Mouse (Mus musculus): Measurements from ENCODE around the gene Gm7137.
A peak's percentile ranks its signal among the peaks of the same experiment; 100 is the strongest.
"Not testable (repeated sequence)": the region's sequence is repeated elsewhere in the genome, so short reads cannot be mapped to it uniquely, and the experiment has no call there.

Gm7137 gene

DNA sequence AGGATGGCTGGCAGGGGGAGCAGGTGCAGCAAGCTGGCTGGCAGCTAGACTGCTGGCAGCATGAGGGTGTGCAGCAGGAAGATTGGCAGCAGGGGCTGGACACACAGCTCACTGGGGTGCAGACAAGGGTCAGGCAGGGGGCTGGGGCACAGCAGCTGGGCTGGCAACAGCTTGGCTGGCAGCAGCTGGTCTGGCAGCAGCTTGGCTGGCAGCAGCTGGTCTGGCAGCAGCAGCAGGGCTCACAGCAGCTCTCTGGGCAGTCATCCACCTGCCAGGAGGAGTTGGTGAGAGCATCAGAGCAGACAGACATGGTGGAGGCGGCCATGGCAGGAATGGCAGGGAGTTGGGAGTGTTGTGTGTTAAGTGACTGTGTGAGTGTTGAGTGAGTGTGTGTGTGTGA, at the start of gene Gm7137:
Gene Gm7137, minus strand, starts transcription at position 325 of the 400 bp plus-strand sequence.
- DNase-seq: not testable (repeated sequence)

DNA sequence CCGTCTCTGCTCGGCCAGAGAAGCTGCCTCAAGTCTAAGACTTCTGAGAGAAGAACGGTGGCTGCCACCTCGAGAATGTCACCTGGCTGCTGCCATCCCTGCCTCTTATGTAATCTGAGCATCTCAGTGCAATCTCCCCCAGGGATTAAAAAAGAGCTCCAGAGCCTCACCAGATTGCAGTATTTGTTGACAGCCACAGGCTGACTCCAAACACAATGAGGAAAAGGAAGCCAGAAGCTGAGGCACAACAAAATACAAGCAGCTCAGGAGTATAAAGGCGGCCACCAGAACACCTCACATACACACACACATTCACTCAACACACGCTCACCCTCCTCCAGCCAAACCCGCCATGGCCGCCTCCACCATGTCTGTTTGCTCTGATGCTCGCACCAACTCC, 47.6 kb upstream of the Gm7137 start, which contains the start of gene Krtap10-10:
Gene Krtap10-10, plus strand, starts transcription at position 301 of the 400 bp plus-strand sequence.
- no peak for DNase-seq

DNA sequence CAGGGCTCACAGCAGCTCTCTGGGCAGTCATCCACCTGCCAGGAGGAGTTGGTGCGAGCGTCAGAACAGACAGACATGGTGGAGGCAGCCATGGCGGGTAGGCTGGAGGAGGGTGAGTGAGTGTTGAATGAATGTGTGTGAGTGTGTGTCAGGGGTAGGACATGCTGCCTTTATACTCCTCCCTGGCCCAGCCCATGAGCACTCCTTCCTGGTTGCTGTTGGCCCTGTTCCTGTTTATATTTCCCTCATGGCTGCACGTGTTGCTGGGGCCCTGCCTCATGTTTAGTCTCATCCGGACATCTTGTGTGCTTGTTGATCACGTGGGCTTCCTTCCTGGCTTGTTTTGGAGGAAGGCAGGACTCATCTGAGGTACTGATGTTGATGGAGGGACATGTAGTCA, 39.0 kb upstream of the Gm7137 start, which contains the start of gene Krtap10-4:
Gene Krtap10-4, minus strand, starts transcription at position 145 of the 400 bp plus-strand sequence.
- no peak for DNase-seq

DNA sequence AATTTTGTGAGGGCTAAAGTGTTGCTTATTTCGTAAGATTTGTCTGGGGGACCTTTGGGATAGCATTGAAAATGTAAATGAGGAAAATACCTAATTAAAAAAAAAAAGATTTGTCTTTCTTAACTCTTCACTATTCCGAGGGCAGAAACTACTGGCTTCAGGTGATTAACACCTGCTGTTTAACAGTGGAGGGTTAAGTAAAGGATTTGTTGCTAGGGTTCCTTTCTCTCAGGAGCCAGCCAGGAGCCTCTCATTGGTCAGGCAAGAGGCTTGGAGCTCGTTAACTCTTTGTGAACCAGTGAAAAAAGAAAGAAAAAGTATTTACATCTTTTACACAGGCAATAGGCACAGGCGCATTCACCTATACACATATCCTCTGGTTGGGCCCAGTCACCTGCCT, 31.2 kb upstream of the Gm7137 start:
- DNase-seq: no peak

DNA sequence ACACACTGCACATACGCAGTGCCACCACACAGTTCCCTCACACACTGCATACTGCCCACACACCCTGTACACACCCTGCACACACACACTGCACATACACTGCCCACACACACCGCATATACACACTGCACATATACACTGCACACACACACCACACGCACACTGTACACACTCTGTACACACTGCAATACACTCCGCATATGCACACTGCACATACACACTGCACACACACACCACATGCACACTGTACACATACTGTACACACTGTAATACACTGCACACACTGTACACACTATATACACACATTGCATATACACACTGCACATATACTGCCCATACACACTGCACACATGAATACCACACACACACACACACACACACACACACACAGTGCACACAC, 30.5 kb upstream of the Gm7137 start:
- DNase-seq: no peak

DNA sequence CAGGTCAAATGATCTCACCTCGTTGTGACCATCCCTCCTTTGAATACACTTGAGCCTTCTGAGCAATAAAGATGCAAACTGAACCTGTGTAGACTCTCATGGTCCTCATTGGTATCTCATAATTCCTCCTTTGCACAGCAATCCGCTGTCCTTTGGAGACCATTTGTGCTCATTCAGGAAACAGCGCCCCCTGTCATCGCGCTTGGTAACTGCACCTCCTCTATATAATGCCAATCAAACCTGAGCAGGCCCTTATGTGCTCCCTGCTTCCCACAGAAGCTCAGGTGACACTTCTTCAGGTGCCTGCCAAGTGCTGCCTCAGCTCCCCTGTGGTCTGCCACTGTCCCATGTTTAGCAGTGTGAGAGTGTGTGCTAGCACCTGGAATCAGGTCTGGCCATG, 27.5 kb upstream of the Gm7137 start:
- DNase-seq: peak; percentile 22

DNA sequence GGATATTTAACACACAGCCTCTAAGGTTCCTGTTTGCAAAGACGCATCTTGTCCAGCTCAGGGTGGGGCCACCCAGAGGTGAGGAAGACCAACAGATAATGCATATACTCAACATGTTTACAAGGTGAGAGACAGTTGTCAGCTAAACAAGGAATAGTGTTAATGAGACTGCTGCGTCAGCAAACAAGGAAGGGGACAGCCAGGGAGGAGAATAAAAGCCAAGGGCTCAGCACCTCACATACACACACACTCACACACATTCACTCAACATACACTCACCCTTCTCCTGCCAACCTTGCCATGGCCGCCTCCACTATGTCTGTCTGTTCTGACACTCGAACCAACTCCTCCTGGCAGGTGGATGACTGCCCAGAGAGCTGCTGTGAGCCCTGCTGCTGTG, 26.4 kb upstream of the Gm7137 start, which contains the start of gene Gm2696:
Gene Gm2696, plus strand, starts transcription at position 301 of the 400 bp plus-strand sequence.
- DNase-seq: no peak

DNA sequence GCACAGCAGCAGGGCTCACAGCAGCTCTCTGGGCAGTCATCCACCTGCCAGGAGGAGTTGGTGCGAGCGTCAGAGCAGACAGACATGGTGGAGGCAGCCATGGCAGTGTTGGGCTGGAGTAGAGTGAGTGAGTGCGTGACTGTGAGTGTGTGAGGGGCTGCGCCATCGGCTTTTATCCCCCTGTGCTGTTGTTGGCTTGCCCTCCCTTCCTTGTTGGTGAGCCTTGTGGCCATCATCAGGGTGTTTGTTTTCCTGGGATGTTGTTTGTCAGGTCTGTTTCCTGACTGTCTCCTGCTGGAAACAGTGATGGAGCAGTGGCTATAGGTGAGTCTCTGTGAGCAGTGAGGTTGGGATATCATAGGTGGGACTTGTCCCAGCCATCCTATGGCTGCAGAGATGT, 23.7 kb upstream of the Gm7137 start, which contains the start of gene Gm9507:
Gene Gm9507, minus strand, starts transcription at position 101 of the 400 bp plus-strand sequence.
- DNase-seq: no peak

DNA sequence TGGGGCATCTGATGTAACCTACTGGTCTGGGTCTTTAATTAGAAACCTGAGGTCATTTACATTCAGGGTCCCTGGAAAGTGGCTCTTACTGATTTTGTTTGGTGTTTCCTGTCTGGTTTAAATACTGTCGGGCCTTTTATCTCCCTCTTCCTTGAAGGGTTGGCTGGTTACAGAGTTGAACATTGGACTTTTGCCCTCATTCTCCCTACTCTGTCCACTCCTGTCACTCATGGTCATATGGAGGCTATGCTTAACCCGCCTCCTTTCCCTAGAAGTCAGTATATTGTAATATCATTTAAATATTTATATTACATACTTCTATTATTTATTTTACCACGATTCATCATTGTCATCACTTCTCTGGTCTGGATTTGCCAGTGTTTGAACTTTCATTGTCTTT, 16.1 kb upstream of the Gm7137 start:
- no peak for DNase-seq

DNA sequence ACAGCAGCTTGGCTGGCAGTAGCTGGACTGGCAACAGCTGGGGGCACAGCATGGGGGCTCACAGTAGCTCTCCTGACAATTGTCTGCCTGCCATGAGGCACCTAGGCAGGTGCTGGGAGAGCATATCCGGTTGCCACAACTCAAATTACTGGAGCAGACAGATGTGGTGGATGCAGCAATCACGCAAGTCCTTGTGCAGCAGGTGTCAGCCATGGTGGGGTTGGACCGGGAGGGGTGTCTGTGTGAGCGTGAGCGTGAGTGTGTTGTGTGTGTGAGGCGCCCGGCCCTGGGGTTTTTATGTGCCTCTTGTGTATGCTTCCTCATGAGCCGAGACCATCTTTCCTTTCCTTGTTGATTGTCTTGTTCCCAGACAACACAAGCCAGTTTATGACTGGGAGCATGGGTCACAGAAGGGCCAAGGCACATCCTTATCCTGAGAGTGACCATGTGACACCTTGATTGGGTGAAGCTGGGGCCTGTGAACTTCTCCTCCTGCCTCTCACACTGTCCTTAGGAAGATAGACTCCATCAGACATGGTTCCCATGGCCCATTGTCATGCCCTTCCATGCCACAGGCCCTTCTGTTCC, 11.0 kb upstream of the Gm7137 start, which contains the start of gene Gm19668:
Gene Gm19668, minus strand, starts transcription at position 213 of the 588 bp plus-strand sequence.
- no peak for DNase-seq

DNA sequence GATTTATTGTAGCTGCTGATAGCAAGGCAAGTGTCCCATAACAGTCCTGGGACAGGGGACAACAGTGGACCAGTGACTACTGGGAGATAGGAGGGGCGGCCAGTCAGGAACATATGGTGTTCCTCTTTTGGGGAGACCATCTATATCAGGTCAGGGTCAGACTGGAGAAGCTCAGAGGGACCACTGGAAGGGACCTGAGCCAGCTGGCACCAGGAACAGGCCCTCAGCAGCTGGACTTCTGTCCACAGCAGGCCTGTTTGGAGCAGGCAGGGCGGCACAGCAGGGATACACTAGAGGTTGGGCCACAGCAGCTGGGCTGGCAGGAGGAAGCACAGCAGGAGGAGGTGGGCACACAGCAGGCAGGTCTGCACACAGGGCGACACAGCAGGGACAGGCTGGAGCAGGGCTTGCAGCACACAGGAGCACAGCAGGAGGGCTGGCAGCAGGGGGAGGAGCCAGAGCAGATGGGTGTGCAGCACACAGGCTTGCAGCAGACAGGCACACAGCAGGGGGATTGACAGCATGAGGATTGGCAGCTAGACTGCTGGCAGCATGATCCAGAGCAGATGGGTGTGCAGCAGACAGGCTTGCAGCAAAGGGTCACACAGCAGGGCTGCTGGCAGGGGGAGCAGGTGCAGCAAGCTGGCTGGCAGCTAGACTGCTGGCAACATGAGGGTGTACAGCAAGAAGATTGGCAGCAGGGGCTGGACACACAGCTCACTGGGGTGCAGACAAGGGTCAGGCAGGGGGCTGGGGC, 10.3 kb upstream of the Gm7137 start:
- not testable (repeated sequence) for DNase-seq

DNA sequence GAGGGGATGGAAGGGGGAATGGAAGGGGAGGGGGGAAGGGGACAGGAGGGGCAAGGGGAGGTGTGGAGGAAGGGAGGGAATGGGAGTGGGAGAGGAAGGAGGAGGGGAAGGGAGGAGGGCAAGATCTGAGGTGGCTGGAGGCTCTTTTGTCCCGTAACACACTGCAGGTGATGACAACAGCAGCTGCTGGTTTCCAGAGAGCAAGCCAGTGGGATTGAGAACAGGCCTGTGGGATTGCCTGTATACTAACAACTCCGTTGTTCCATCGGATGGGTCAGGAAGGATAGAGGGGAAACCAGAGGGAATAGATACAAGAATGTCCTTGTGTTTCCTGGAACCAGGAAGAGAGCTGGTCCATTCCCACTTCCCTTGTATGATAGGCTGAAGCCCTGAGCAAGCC, 9.7 kb upstream of the Gm7137 start:
- no peak for DNase-seq

DNA sequence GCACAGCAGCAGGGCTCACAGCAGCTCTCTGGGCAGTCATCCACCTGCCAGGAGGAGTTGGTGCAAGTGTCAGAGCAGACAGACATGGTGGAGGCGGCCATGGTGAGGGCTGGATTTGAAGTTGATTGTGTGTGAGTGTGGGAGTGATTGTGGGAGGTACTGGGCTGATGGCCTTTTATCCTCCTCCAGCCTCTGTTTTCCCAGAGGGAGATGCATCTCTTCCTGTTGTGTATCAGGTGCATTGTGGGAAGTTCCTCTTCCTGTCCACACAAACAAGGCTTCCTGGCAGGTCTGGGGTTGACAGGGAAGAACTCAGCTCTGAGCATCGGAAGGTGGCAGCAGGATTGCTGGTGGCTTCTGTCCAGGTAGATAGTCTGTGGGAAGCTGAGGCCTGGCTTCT, 7.0 kb upstream of the Gm7137 start, which contains the start of gene Gm9639:
Gene Gm9639, minus strand, starts transcription at position 101 of the 400 bp plus-strand sequence.
- no peak for DNase-seq

DNA sequence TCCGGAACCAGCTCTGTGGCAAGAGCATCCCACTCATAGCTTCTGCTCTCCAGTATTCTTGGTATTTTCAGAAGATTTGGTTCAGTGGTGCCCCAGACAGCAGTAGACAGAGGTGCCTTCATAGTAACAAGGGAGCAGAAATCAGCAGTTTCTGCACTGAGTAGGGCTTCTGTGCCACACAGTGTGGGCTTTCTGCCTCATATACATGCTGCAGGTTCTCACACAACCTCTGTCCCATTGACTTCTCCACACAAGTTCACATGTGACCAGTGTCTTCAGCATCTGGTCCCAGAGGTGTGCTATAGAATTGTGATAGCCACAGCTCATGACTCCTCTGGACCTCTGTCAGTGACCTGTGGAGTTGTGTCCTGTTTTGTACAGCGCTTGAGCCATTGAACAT, 621 bp upstream of the Gm7137 start:
- no peak for DNase-seq

DNA sequence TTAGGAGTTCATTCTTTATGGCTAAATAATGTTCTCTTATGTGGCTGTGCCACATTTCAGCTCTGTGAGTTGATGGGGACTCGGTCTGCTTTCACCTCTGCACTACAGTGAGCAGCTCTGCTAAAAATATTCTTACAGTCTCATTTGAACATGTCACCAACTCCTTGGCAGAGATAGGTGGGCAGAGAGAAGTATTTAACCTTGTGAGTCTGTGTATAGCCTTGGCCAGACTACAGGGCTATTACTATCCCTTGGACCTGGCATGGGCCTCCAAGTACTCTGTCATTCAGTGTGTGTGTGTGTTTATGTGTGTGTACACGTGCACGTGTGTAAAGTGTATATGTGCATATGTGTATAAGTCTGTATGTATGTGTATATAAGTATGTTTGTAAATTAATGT, 4.6 kb downstream of the Gm7137 start:
- not testable (repeated sequence) for DNase-seq

DNA sequence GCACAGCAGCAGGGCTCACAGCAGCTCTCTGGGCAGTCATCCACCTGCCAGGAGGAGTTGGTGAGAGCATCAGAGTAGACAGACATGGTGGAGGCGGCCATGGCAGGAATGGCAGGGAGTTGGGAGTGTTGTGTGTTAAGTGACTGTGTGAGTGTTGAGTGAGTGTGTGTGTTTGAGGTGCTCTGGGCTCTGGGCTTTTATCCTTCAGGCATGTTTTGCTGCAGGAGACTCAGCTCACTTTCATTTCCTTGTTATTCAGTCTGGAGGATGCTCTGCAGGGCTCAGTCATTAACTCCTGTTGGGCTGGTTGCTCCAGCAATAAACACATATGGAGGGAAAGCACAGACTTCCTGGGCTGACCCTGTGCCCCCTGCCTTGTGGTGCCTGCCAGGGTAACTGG, 5.6 kb downstream of the Gm7137 start, which contains the start of gene Gm3250:
Gene Gm3250, minus strand, starts transcription at position 101 of the 400 bp plus-strand sequence.
- DNase-seq: not testable (repeated sequence)

DNA sequence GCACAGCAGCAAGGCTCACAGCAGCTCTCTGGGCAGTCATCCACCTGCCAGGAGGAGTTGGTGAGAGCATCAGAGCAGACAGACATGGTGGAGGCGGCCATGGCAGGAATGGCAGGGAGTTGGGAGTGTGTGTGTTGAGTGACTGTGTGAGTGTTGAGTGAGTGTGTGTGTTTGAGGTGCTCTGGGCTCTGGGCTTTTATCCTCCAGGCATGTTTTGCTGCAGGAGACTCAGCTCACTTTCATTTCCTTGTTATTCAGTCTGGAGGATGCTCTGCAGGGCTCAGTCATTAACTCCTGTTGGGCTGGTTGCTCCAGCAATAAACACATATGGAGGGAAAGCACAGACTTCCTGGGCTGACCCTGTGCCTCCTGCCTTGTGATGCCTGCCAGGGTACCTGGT, 11.2 kb downstream of the Gm7137 start, which contains the start of gene Gm7138:
Gene Gm7138, minus strand, starts transcription at position 101 of the 400 bp plus-strand sequence.
- not testable (repeated sequence) for DNase-seq

DNA sequence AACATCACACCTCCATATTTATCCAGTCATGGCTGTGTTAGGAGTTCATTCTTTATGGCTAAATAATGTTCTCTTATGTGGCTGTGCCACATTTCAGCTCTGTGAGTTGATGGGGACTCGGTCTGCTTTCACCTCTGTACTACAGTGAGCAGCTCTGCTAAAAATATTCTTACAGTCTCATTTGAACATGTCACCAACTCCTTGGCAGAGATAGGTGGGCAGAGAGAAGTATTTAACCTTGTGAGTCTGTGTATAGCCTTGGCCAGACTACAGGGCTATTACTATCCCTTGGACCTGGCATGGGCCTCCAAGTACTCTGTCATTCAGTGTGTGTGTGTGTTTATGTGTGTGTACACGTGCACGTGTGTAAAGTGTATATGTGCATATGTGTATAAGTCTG, 15.9 kb downstream of the Gm7137 start:
- DNase-seq: not testable (repeated sequence)

DNA sequence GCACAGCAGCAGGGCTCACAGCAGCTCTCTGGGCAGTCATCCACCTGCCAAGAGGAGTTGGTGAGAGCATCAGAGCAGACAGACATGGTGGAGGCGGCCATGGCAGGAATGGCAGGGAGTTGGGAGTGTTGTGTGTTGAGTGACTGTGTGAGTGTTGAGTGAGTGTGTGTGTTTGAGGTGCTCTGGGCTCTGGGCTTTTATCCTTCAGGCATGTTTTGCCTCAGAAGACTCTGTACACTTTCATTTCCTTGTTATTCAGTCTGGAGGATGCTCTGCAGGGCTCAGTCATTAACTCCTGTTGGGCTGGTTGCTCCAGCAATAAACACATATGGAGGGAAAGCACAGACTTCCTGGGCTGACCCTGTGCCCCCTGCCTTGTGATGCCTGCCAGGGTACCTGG, 16.8 kb downstream of the Gm7137 start, which contains the start of gene Gm3238:
Gene Gm3238, minus strand, starts transcription at position 101 of the 400 bp plus-strand sequence.
- not testable (repeated sequence) for DNase-seq

DNA sequence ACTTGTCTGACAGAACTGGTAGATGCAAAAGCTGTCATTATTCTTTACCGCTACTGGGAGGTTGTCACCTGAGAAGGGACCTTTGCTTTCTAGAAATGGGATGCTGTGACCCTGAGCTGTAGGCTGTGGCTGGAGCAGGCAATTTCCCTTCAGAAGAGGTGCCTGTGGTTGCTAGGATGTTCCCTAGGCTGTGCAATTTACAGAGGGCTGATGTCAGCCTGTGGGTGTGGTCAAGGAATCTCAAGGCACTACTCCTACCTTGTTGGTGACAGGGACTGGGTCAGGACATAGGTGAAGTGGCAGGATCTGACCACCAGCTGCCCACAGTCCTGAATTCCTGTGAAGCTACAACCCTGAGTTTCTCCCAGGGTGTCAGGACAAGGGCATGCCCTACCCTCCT, 18.3 kb downstream of the Gm7137 start:
- DNase-seq: no peak

DNA sequence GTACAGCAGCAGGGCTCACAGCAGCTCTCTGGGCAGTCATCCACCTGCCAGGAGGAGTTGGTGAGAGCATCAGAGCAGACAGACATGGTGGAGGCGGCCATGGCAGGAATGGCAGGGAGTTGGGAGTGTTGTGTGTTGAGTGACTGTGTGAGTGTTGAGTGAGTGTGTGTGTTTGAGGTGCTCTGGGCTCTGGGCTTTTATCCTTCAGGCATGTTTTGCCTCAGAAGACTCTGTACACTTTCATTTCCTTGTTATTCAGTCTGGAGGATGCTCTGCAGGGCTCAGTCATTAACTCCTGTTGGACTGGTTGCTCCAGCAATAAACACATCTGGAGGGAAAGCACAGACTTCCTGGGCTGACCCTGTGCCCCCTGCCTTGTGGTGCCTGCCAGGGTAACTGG, 28.4 kb downstream of the Gm7137 start, which contains the start of gene Gm3233:
Gene Gm3233, minus strand, starts transcription at position 101 of the 400 bp plus-strand sequence.
- DNase-seq: not testable (repeated sequence)

DNA sequence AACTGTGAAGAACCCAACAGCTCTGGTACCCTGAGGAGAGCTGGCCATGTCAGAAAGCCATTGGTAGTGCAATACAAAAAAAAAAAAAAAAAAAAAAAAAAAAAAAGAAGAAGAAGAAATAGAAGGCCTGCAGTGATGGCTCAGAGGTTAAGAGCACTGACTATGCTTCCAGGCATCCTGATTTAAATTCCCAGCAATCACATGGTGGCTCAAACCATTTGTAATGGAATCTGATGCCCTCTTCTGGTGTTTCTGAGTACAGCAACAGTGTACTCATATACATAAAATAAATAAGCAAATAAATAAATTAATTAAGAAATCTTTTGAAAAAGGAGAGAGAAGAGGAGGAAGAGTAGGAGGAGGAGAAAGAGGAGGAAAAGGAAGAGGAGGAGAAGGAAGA, 34.6 kb downstream of the Gm7137 start:
- no peak for DNase-seq

DNA sequence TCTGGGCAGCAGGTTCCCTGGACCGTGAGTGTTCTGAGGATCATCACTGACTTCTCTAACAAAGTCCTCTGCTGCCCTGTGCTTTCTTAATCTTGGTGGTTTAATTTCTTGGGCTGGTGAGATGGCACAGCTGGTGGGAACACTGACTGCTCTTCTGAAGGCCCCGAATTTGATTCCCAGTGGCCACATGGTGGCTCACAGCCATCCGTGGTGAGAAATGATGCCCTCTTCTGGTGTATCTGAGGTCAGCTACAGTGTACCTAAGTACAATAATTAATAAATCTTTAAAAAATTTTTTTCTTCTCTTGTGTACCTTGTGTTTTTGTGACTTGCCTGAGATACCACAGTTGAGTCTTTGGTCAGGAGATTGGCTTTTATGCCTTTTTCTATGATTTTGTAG, 35.7 kb downstream of the Gm7137 start:
- not testable (repeated sequence) for DNase-seq

Measured in liver (tissue).